20 mouse cellular contexts compared by ENCODE assay signal in genomic region chr8:122979424-122979823, GRCm38 (mm10).
DNase-seq lines count a peak whose midpoint lies in the region; ATAC-seq lines count a peak whose summit lies in the region.
"Had no signal": no experiment of that assay in that cellular context is flagged by ENCODE, and none has a peak within 500 bp of the region (broad histone marks: within the 10 kb centered on the region; RNA-seq: fewer than 3 reads in every experiment).

No protein-coding gene starts in this region.

- H3K36me3 ChIP-seq in hindbrain, embryonic 16.5 days (ENCODE audit: control insufficient read depth, insufficient read depth, low read length): no peaks in the 10 kb centered on the region
- H3K36me3 ChIP-seq in hindbrain, embryonic 13.5 days: no peaks in the 10 kb centered on the region
- H3K36me3 ChIP-seq in stomach, embryonic 16.5 days (ENCODE audit: control insufficient read depth, insufficient read depth, low read length): no peaks in the 10 kb centered on the region
- H3K36me3 ChIP-seq: hindbrain, embryonic 15.5 days; intestine, embryonic 15.5 days; lung, embryonic 15.5 days; midbrain, embryonic 12.5 days had no signal

- ATAC-seq in hindbrain, embryonic 16.5 days: no peak
- no peak for ATAC-seq in hindbrain, embryonic 13.5 days (ENCODE audit: low FRiP score)
- peak; percentile 67 for ATAC-seq in common myeloid progenitor, adult 5-6 weeks (replicated peaks; ENCODE audit: low read depth, poor library complexity, severe bottlenecking)
- ATAC-seq in stomach, embryonic 16.5 days (ENCODE audit: insufficient read depth, low FRiP score): no peak
- ATAC-seq: forebrain, embryonic 14.5 days; intestine, embryonic 15.5 days had no signal

- 0 out of 2 replicates have a peak, but pooled peaks cover 2% of the 10 kb centered on the region for H3K4me1 ChIP-seq in hindbrain, embryonic 16.5 days (ENCODE audit: control insufficient read depth, insufficient read depth, low read depth, low read length)
- 0 out of 2 replicates have a peak, but pooled peaks cover 5% of the 10 kb centered on the region for H3K4me1 ChIP-seq in hindbrain, embryonic 13.5 days (replicated peaks)
- peaks cover 10% of the 10 kb centered on the region for H3K4me1 ChIP-seq in stomach, embryonic 16.5 days (ENCODE audit: control insufficient read depth, insufficient read depth, low read length)
- H3K4me1 ChIP-seq: midbrain, embryonic 12.5 days had no signal

- H3K4me2 ChIP-seq in hindbrain, embryonic 16.5 days (ENCODE audit: low read length): no peak overlapping the region
- no peak overlapping the region for H3K4me2 ChIP-seq in hindbrain, embryonic 13.5 days
- H3K4me2 ChIP-seq in stomach, embryonic 16.5 days (ENCODE audit: low read depth, low read length): no peak overlapping the region
- H3K4me2 ChIP-seq: hindbrain, embryonic 15.5 days; intestine, embryonic 15.5 days; lung, embryonic 15.5 days; midbrain, embryonic 12.5 days had no signal

- H3K4me3 ChIP-seq in hindbrain, embryonic 16.5 days (ENCODE audit: low read length): no peak overlapping the region
- no peak overlapping the region for H3K4me3 ChIP-seq in hindbrain, embryonic 13.5 days
- no peak overlapping the region for H3K4me3 ChIP-seq in stomach, embryonic 16.5 days (replicated peaks; ENCODE audit: low read length)
- H3K4me3 ChIP-seq: hindbrain, embryonic 15.5 days; intestine, embryonic 15.5 days; lung, embryonic 15.5 days; midbrain, embryonic 12.5 days had no signal

- peak; percentile 90 for DNase-seq in 416B (ENCODE audit: low read depth)
- no peak for DNase-seq in embryo, embryonic 11 days
- no peak for DNase-seq in thymus, postnatal 25 days
- DNase-seq: adrenal gland, postnatal 10 days; cerebellum, adult 9-11 months; gastrocnemius, postnatal 14 days; heart, adult 18-20 months; heart, postnatal 4 days; kidney, postnatal 4 days; lung, postnatal 4 days had no signal

- H3K27ac ChIP-seq in hindbrain, embryonic 16.5 days (ENCODE audit: low read depth, low read length): peak overlapping the region; percentile 10; the same call in 1 of the 2 replicates
- no peak overlapping the region; the same call in 1 of the 2 replicates for H3K27ac ChIP-seq in hindbrain, embryonic 13.5 days
- 0 out of 2 replicates have a peak overlapping the region, but pooled peaks have one; percentile 9 for H3K27ac ChIP-seq in stomach, embryonic 16.5 days (ENCODE audit: low read length)
- H3K27ac ChIP-seq: hindbrain, embryonic 15.5 days; intestine, embryonic 15.5 days; liver, embryonic 14.5 days; lung, embryonic 15.5 days; midbrain, embryonic 12.5 days had no signal

- H3K9me3 ChIP-seq in hindbrain, embryonic 16.5 days (ENCODE audit: control insufficient read depth, low read length): no peaks in the 10 kb centered on the region
- no peaks in the 10 kb centered on the region for H3K9me3 ChIP-seq in hindbrain, embryonic 13.5 days
- no peaks in the 10 kb centered on the region for H3K9me3 ChIP-seq in stomach, embryonic 16.5 days (replicated peaks; ENCODE audit: control insufficient read depth, low read length)
- H3K9me3 ChIP-seq: hindbrain, embryonic 15.5 days; intestine, embryonic 15.5 days; lung, embryonic 15.5 days; midbrain, embryonic 12.5 days had no signal

- 92% methylated on average over 3 of the region's 3 CpGs for WGBS in hindbrain, embryonic 16.5 days
- 93% methylated on average over 3 of the region's 3 CpGs for WGBS in hindbrain, embryonic 13.5 days
- 77% methylated on average over 3 of the region's 3 CpGs for WGBS in stomach, embryonic 16.5 days

- no peaks in the 10 kb centered on the region for H3K27me3 ChIP-seq in hindbrain, embryonic 16.5 days (replicated peaks; ENCODE audit: control insufficient read depth, insufficient read depth, low read length)
- H3K27me3 ChIP-seq in hindbrain, embryonic 13.5 days: no peaks in the 10 kb centered on the region
- H3K27me3 ChIP-seq in stomach, embryonic 16.5 days (ENCODE audit: control insufficient read depth, insufficient read depth, low read length): no peaks in the 10 kb centered on the region
- H3K27me3 ChIP-seq: hindbrain, embryonic 15.5 days; intestine, embryonic 15.5 days; lung, embryonic 15.5 days; midbrain, embryonic 12.5 days had no signal

- H3K9ac ChIP-seq in hindbrain, embryonic 16.5 days (ENCODE audit: low read depth, low read length): no peak overlapping the region
- H3K9ac ChIP-seq in hindbrain, embryonic 13.5 days: no peak overlapping the region
- no peak overlapping the region for H3K9ac ChIP-seq in stomach, embryonic 16.5 days (ENCODE audit: low read length)
- H3K9ac ChIP-seq: hindbrain, embryonic 15.5 days; intestine, embryonic 15.5 days; liver, embryonic 14.5 days; lung, embryonic 15.5 days; midbrain, embryonic 12.5 days had no signal
